Mouse (Mus musculus) olfactory bulb, adult 2 months (tissue): ENCODE data around the gene Itpr2. TPM values are rescaled to one million over a fixed set of nuclear protein-coding genes. Genes with fewer than 3 reads are reported as not detected.
A peak's percentile ranks its signal among the peaks of the same experiment; 100 is the strongest.

Source experiments
- H3K27ac ChIP-seq: fragments of 200-500 bp; 2 replicates; pipeline ENCODE4 v1.5.1; 2012; ENCODE audit warnings: low read depth, low read length; ENCODE audit not compliant: insufficient read depth
- H3K4me1 ChIP-seq: fragments of 200-500 bp; 2 replicates; pipeline ENCODE4 v1.6.1; 2012; ENCODE audit warnings: low read length; ENCODE audit not compliant: control insufficient read depth, insufficient read depth
- H3K4me3 ChIP-seq: fragments of 200-500 bp; 2 replicates; pipeline ENCODE4 v1.5.1; 2012; ENCODE audit warnings: mild to moderate bottlenecking, low read depth, low read length, moderate library complexity; ENCODE audit not compliant: insufficient read depth
- CTCF ChIP-seq: fragments of 200-500 bp; IDR thresholded peaks from 2 replicates; pipeline ENCODE4 v1.5.1; 2012; ENCODE audit warnings: low read depth, mild to moderate bottlenecking, low read length, moderate library complexity; ENCODE audit not compliant: insufficient read depth
- POLR2A ChIP-seq: fragments of 200-500 bp; IDR thresholded peaks from 2 replicates; pipeline ENCODE4 v1.6.1; 2012; ENCODE audit warnings: mild to moderate bottlenecking, low read depth, low read length, moderate library complexity; ENCODE audit not compliant: insufficient read depth
- WGBS: fragments of 180-500 bp; shearing (Covaris S2); methylation state at CpG from one replicate; pipeline ENCODE4 v1.1.7; 2018; 5-methylcytosine and 5-hydroxymethylcytosine counted together
- polyA plus RNA-seq: library from polyadenylated mRNA; stranded (reverse); fragments of >200 nt; gene quantifications from 2 replicates; pipeline ENCODE4 v1.2.4, GENCODE M21; 2012; ENCODE audit warnings: low replicate concordance; ENCODE audit not compliant: missing spikeins, insufficient read depth, insufficient read length

Itpr2 gene
- polyA plus RNA-seq, 1 experiment, result not detected

GRCm38 (mm10) chr6:146302574-146303130 is 199.4 kb downstream of the Itpr2 start:
- 45% methylated on average over 8 of the region's 8 CpGs for WGBS
- Histone ChIP-seq H3K4me3 (no peak overlapping the region), H3K27ac (peak overlapping the region; percentile 63), H3K4me1 (peaks cover 9% of the 10 kb centered on the region)
- TF ChIP-seq CTCF, result no peak
- TF ChIP-seq POLR2A, result no peak

DNA sequence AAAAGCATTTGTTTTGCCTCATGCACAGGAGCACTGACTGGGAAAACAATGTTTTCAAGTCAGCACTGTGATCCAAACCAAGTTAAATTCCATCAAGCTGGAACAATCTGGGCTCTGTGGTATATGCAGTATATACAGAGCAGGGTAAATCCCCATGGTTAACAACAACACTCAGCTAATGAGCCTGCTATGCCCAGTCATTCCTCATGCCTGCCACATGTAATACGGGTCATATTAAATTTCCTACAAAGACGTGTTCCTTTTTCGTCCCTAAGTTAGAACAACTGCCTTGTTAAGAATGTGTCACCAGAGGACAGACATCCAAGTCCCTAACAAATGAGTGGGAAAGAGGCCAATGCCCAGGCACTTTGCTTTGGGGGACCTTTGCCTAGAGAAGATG is 199.9 kb downstream of the Itpr2 start:
- TF ChIP-seq CTCF (no peak), POLR2A (no peak)
- WGBS, result 39% methylated on average over 3 of the region's 3 CpGs
- no peak overlapping the region for H3K4me3 ChIP-seq
- H3K4me1 ChIP-seq, result peaks cover 9% of the 10 kb centered on the region
- no peak overlapping the region for H3K27ac ChIP-seq

DNA sequence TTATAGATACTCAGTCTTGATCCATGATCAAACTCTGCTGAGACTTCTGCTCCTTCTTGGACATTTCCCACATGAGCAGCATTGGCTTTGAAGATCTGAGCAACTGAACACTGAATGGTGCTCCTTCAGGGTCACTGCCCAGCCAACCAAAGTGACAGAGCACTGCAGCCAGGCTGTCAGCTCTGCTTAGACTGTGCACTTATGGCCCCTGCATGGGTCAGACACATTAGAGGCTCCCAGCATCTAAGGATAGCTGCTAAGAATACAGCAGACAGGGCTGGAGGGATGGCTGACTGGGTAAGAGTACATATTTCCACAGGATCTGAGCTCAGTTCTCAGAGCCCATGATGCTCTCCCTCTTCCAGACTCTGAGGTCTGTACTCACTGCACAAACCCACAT is 201.1 kb downstream of the Itpr2 start:
- no peak overlapping the region for H3K27ac ChIP-seq
- peaks cover 9% of the 10 kb centered on the region for H3K4me1 ChIP-seq
- no peak overlapping the region for H3K4me3 ChIP-seq
- TF ChIP-seq POLR2A (no peak), CTCF (no peak)

GRCm38 (mm10) chr6:146298712-146299111 is 203.3 kb downstream of the Itpr2 start:
- no peak overlapping the region for H3K4me3 ChIP-seq
- H3K27ac ChIP-seq, result no peak overlapping the region
- TF ChIP-seq POLR2A, result no peak
- TF ChIP-seq CTCF, result no peak
- H3K4me1 ChIP-seq, result peaks cover 9% of the 10 kb centered on the region

GRCm38 (mm10) chr6:146291036-146291435 is 211.0 kb downstream of the Itpr2 start:
- Histone ChIP-seq H3K27ac (no peak overlapping the region), H3K4me3 (no peak overlapping the region), H3K4me1 (peaks cover 3% of the 10 kb centered on the region; the same call in 1 of the 2 replicates)
- no peak for TF ChIP-seq POLR2A
- no peak for TF ChIP-seq CTCF
- 92% methylated on average over 10 of the region's 10 CpGs for WGBS

DNA sequence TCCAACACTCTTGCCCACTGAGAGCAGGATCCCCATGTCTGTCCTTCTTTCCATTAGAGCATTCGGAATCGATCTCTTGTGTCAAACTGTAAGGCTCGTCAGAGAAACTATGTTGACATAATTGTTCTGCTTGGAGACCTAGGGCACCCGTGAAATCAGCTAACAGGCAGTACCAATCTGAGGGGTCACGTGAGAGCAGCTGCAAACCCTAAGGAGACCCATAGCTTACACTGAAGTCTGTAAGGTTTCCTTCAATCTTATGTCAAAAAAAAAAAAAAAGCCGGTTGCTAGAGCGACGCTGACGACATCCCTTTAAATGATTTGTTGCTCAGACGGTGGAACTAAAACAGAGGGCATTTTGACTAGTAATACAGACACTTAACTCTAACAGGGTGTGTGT is 212.2 kb downstream of the Itpr2 start:
- WGBS, result 80% methylated on average over 10 of the region's 10 CpGs
- TF ChIP-seq CTCF (no peak), POLR2A (no peak)
- Histone ChIP-seq H3K4me1 (peaks cover 3% of the 10 kb centered on the region; the same call in 1 of the 2 replicates), H3K27ac (no peak overlapping the region), H3K4me3 (no peak overlapping the region)

DNA sequence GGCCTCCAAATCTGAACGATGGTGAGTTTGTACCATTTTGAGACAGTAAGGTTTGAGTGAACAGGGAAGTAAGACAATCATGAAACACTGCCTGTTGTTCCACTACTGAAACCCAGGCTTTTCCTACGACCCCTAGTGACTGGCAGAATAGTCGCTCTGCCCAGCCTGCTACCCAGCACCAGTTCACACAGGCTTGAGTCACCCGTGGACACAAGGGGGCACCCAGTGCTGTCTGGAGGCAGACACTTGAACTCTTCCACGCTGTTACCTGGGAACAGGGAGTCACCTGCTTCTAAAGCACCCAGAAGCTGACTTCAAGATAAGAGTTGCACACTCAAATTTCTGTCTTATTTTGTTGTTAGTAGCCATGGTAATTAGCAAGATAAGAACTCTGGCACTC is 213.8 kb downstream of the Itpr2 start:
- Histone ChIP-seq H3K4me1 (0 out of 2 replicates have a peak, but pooled peaks cover 3% of the 10 kb centered on the region), H3K4me3 (no peak overlapping the region), H3K27ac (no peak overlapping the region)
- 91% methylated on average over 5 of the region's 5 CpGs for WGBS
- no peak for TF ChIP-seq POLR2A
- TF ChIP-seq CTCF, result no peak

- H3K27ac ChIP-seq, result no peak overlapping the region
Observed at GRCm38 (mm10) chr6:146284921-146285565, 217.0 kb downstream of the Itpr2 start.

GRCm38 (mm10) chr6:146283981-146284380 is 218.0 kb downstream of the Itpr2 start:
- TF ChIP-seq CTCF (no peak), POLR2A (no peak)
- no peaks in the 10 kb centered on the region for H3K4me1 ChIP-seq
- no peak overlapping the region for H3K27ac ChIP-seq
- WGBS, result 75% methylated on average over 7 of the region's 7 CpGs
- no peak overlapping the region for H3K4me3 ChIP-seq

More at GRCm38 (mm10) chr6:146284921-146285565, 217.0 kb downstream of the Itpr2 start:
- Histone ChIP-seq H3K4me3 (no peak overlapping the region), H3K4me1 (no peaks in the 10 kb centered on the region)
- 88% methylated on average over 11 of the region's 11 CpGs for WGBS
- TF ChIP-seq POLR2A (no peak), CTCF (no peak)

GRCm38 (mm10) chr6:146282061-146282659 is 219.9 kb downstream of the Itpr2 start:
- no peak overlapping the region for H3K27ac ChIP-seq
- WGBS, result 85% methylated on average over 7 of the region's 7 CpGs
- TF ChIP-seq POLR2A (no peak), CTCF (no peak)

More at GRCm38 (mm10) chr6:146282061-146282659, 219.9 kb downstream of the Itpr2 start:
- Histone ChIP-seq H3K4me1 (no peaks in the 10 kb centered on the region), H3K4me3 (no peak overlapping the region)
